Mouse (Mus musculus): Measurements from ENCODE around the gene Efs.

DNA sequence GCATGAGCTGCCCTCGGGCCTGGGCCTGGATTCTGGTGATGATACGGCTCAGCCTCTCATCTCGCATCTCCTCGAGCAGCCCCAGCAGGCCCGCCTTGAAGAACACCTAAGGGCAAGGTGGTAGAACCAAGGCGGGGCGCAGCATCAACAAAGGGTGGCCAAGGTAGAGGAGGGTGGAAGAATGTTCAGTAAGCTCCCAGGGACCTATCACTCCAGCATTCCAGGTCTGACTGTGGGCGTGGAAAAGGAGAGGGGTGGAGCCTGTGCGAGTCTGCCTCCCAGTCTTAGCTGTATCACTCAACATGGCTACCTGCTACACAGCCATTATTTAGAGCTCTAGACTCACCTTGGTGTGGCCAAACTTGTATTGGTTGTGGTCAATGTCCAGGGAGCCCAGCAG lies 30.6 kb upstream of the Efs start:
- TF ChIP-seq CTCF (conservative IDR thresholded peaks at IDR 0.05; ENCODE audit: low read length) (no peak), NANOG (IDR thresholded peaks at IDR 0.05; ENCODE audit: borderline replicate concordance, low read length) (no peak), POU5F1 (IDR thresholded peaks at IDR 0.05; ENCODE audit: borderline replicate concordance, low read length) (no peak)

All from E14TG2a.4 (cell line).